Mouse (Mus musculus): ENCODE measurements around the gene Mrnip.

Gene Mrnip

GRCm38 (mm10) chr11:50225611-50226378 lies 51.6 kb downstream of the Mrnip start:
- no peak for DNase-seq (ENCODE audit: low read depth, low spot score)

- no peak for DNase-seq (ENCODE audit: low read depth, low spot score)
These were observed 52.2 kb downstream of the Mrnip start for GRCm38 (mm10) chr11:50226406-50226805.

GRCm38 (mm10) chr11:50227226-50227625 lies 53.0 kb downstream of the Mrnip start:
- DNase-seq (ENCODE audit: low read depth, low spot score) = no peak

- no peak for DNase-seq (ENCODE audit: low read depth, low spot score)
These were observed 53.5 kb downstream of the Mrnip start for GRCm38 (mm10) chr11:50227736-50228135.

GRCm38 (mm10) chr11:50228772-50229171 lies 54.5 kb downstream of the Mrnip start:
- no peak for DNase-seq (ENCODE audit: low read depth, low spot score)

- DNase-seq (ENCODE audit: low read depth, low spot score) = no peak
These were observed 55.1 kb downstream of the Mrnip start for GRCm38 (mm10) chr11:50229252-50229910.

- DNase-seq (ENCODE audit: low read depth, low spot score) = peak; percentile 47
These were observed 56.4 kb downstream of the Mrnip start for GRCm38 (mm10) chr11:50230481-50231304.

GRCm38 (mm10) chr11:50231411-50231810 lies 57.2 kb downstream of the Mrnip start:
- peak; percentile 74 for DNase-seq (ENCODE audit: low read depth, low spot score)

GRCm38 (mm10) chr11:50233022-50233421 lies 58.8 kb downstream of the Mrnip start:
- DNase-seq (ENCODE audit: low read depth, low spot score) = no peak

GRCm38 (mm10) chr11:50233993-50234392 lies 59.7 kb downstream of the Mrnip start:
- peak; percentile 71 for DNase-seq (ENCODE audit: low read depth, low spot score)

GRCm38 (mm10) chr11:50234606-50235005 lies 60.4 kb downstream of the Mrnip start:
- no peak for DNase-seq (ENCODE audit: low read depth, low spot score)

GRCm38 (mm10) chr11:50236540-50236936 lies 62.3 kb downstream of the Mrnip start:
- DNase-seq (ENCODE audit: low read depth, low spot score) = peak; percentile 92

GRCm38 (mm10) chr11:50236937-50237835 lies 62.9 kb downstream of the Mrnip start:
- DNase-seq (ENCODE audit: low read depth, low spot score) = peak; percentile 40

GRCm38 (mm10) chr11:50238324-50238723 lies 64.1 kb downstream of the Mrnip start, which contains the start of gene Ltc4s:
TSS of gene Ltc4s (minus strand) at chr11:50238616.
- DNase-seq (ENCODE audit: low read depth, low spot score) = no peak

GRCm38 (mm10) chr11:50238821-50239791 lies 64.9 kb downstream of the Mrnip start:
- no peak for DNase-seq (ENCODE audit: low read depth, low spot score)

- no peak for DNase-seq (ENCODE audit: low read depth, low spot score)
These were observed 66.1 kb downstream of the Mrnip start for GRCm38 (mm10) chr11:50240235-50240911.

GRCm38 (mm10) chr11:50243926-50244325 lies 69.7 kb downstream of the Mrnip start:
- no peak for DNase-seq (ENCODE audit: low read depth, low spot score)

- DNase-seq (ENCODE audit: low read depth, low spot score) = no peak
These were observed 71.0 kb downstream of the Mrnip start for GRCm38 (mm10) chr11:50245269-50245668.

- peak; percentile 53 for DNase-seq (ENCODE audit: low read depth, low spot score)
These were observed 74.4 kb downstream of the Mrnip start for GRCm38 (mm10) chr11:50248473-50249171.

All from ES-CJ7 (cell line).